Mouse (Mus musculus): ENCODE measurements around the gene St5. TPM values are rescaled to one million over a fixed set of nuclear protein-coding genes. Genes with fewer than 3 reads are reported as not detected.
A peak's percentile ranks its signal among the peaks of the same experiment; 100 is the strongest.

Gene St5
- polyA plus RNA-seq, 1 experiment from 2014 or later, result 38.7 TPM

DNA sequence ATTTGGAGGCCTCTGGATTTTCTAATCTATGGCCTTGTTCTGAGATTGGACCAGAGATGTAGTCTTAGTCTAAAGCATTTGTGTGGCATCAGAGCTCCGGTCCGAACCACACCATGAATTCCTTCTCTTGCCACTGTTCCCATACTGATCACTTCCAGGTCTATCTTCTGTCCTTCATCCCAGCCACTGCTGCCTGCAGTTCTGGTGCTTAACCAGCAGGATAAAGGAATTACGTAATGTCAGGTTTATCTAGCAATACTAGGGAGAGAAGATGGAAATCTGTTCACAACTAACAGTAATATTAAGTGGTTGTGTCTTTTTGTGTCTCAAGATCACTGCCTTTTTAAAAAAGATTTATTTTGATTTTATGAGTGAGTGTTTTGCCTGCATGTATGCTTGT lies 13.3 kb downstream of the St5 start:
- DNase-seq (ENCODE audit: low spot score), result no peak
- Histone ChIP-seq H3K4me1 (replicated peaks; ENCODE audit: control insufficient read depth, insufficient read depth, low read length) (0 out of 2 replicates have a peak, but pooled peaks cover 2% of the 10 kb centered on the region), H3K27me3 (replicated peaks; ENCODE audit: control insufficient read depth, insufficient read depth, low read length) (no peaks in the 10 kb centered on the region), H3K27ac (ENCODE audit: low read depth, low read length) (no peak overlapping the region), H3K36me3 (ENCODE audit: control insufficient read depth, insufficient read depth, low read length) (no peaks in the 10 kb centered on the region), H3K4me3 (ENCODE audit: low read depth, low read length) (no peak overlapping the region), H3K4me2 (no peak overlapping the region), H3K9ac (ENCODE audit: low read depth, low read length) (no peak overlapping the region), H3K9me3 (ENCODE audit: control insufficient read depth, low read length) (no peaks in the 10 kb centered on the region)
- ATAC-seq (replicated peaks; ENCODE audit: low FRiP score), result no peak
- WGBS, result 85% methylated on average over 3 of the region's 3 CpGs

DNA sequence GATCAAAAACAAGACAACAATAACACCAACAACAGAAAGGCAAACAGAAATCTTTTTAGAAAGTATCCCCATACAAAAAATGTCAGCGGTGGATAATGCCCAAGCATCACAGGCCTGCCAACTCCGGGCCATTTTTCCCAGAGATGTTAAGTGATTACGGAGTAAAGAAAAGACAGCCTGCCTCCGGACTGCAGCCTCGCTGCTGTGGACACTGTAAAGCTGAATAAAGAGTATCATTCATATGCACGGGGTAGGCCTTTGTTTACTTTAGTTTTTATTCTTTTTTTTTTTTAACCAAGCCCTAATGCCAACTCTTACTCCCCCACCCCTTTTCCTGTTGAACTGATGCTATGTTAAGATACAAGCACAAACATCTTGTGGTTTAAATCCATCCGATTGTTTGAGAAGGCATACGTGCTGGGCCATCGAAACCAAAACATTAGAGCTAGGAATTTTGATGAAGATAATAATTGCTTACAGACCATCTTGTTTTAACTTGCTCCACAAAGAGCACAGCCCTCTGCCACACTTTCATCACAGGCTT lies 16.7 kb downstream of the St5 start:
- no peaks in the 10 kb centered on the region for H3K27me3 ChIP-seq (replicated peaks; ENCODE audit: control insufficient read depth, insufficient read depth, low read length)
- no peaks in the 10 kb centered on the region for H3K9me3 ChIP-seq (ENCODE audit: control insufficient read depth, low read length)
- no peak overlapping the region for H3K4me3 ChIP-seq (ENCODE audit: low read depth, low read length)
- no peaks in the 10 kb centered on the region for H3K4me1 ChIP-seq (replicated peaks; ENCODE audit: control insufficient read depth, insufficient read depth, low read length)
- H3K27ac ChIP-seq (ENCODE audit: low read depth, low read length), result no peak overlapping the region
- H3K9ac ChIP-seq (ENCODE audit: low read depth, low read length), result no peak overlapping the region
- no peaks in the 10 kb centered on the region for H3K36me3 ChIP-seq (ENCODE audit: control insufficient read depth, insufficient read depth, low read length)
- H3K4me2 ChIP-seq, result no peak overlapping the region
- no peak for DNase-seq (ENCODE audit: low spot score)
- no peak for ATAC-seq (replicated peaks; ENCODE audit: low FRiP score)
- 58% methylated on average over 9 of the region's 9 CpGs for WGBS

GRCm38 (mm10) chr7:109680879-109681278 lies 22.5 kb downstream of the St5 start:
- Histone ChIP-seq H3K27me3 (replicated peaks; ENCODE audit: control insufficient read depth, insufficient read depth, low read length) (no peaks in the 10 kb centered on the region), H3K4me1 (replicated peaks; ENCODE audit: control insufficient read depth, insufficient read depth, low read length) (no peaks in the 10 kb centered on the region), H3K9ac (ENCODE audit: low read depth, low read length) (no peak overlapping the region), H3K27ac (ENCODE audit: low read depth, low read length) (no peak overlapping the region), H3K4me3 (ENCODE audit: low read depth, low read length) (no peak overlapping the region), H3K36me3 (ENCODE audit: control insufficient read depth, insufficient read depth, low read length) (no peaks in the 10 kb centered on the region), H3K9me3 (ENCODE audit: control insufficient read depth, low read length) (no peaks in the 10 kb centered on the region), H3K4me2 (no peak overlapping the region)
- no peak for DNase-seq (ENCODE audit: low spot score)
- WGBS, result 93% methylated on average over 1 of the region's 1 CpGs
- ATAC-seq (replicated peaks; ENCODE audit: low FRiP score), result no peak

GRCm38 (mm10) chr7:109680284-109680683 lies 23.1 kb downstream of the St5 start:
- DNase-seq (ENCODE audit: low spot score) (no peak), ATAC-seq (replicated peaks; ENCODE audit: low FRiP score) (no peak)
- Histone ChIP-seq H3K27me3 (replicated peaks; ENCODE audit: control insufficient read depth, insufficient read depth, low read length) (no peaks in the 10 kb centered on the region), H3K4me3 (ENCODE audit: low read depth, low read length) (no peak overlapping the region), H3K4me1 (replicated peaks; ENCODE audit: control insufficient read depth, insufficient read depth, low read length) (no peaks in the 10 kb centered on the region), H3K9me3 (ENCODE audit: control insufficient read depth, low read length) (no peaks in the 10 kb centered on the region), H3K9ac (ENCODE audit: low read depth, low read length) (no peak overlapping the region), H3K4me2 (no peak overlapping the region), H3K36me3 (ENCODE audit: control insufficient read depth, insufficient read depth, low read length) (no peaks in the 10 kb centered on the region), H3K27ac (ENCODE audit: low read depth, low read length) (no peak overlapping the region)
- 85% methylated on average over 2 of the region's 2 CpGs for WGBS

GRCm38 (mm10) chr7:109674944-109675628 lies 28.3 kb downstream of the St5 start:
- no peak for DNase-seq (ENCODE audit: low spot score)
- Histone ChIP-seq H3K36me3 (ENCODE audit: control insufficient read depth, insufficient read depth, low read length) (no peaks in the 10 kb centered on the region), H3K4me2 (no peak overlapping the region), H3K9me3 (ENCODE audit: control insufficient read depth, low read length) (no peaks in the 10 kb centered on the region), H3K4me1 (replicated peaks; ENCODE audit: control insufficient read depth, insufficient read depth, low read length) (peaks cover 3% of the 10 kb centered on the region; the same call in 1 of the 2 replicates), H3K27ac (ENCODE audit: low read depth, low read length) (no peak overlapping the region), H3K9ac (ENCODE audit: low read depth, low read length) (no peak overlapping the region), H3K4me3 (ENCODE audit: low read depth, low read length) (no peak overlapping the region), H3K27me3 (replicated peaks; ENCODE audit: control insufficient read depth, insufficient read depth, low read length) (no peaks in the 10 kb centered on the region)
- no peak for ATAC-seq (replicated peaks; ENCODE audit: low FRiP score)
- 61% methylated on average over 4 of the region's 4 CpGs for WGBS

- Histone ChIP-seq H3K4me3 (ENCODE audit: low read depth, low read length) (peak overlapping the region; percentile 56), H3K27me3 (replicated peaks; ENCODE audit: control insufficient read depth, insufficient read depth, low read length) (no peaks in the 10 kb centered on the region), H3K9me3 (ENCODE audit: control insufficient read depth, low read length) (no peaks in the 10 kb centered on the region), H3K36me3 (ENCODE audit: control insufficient read depth, insufficient read depth, low read length) (no peaks in the 10 kb centered on the region), H3K27ac (ENCODE audit: low read depth, low read length) (peak overlapping the region; percentile 69), H3K4me2 (peak overlapping the region; percentile 78), H3K9ac (ENCODE audit: low read depth, low read length) (peak overlapping the region; percentile 66), H3K4me1 (replicated peaks; ENCODE audit: control insufficient read depth, insufficient read depth, low read length) (peaks cover 3% of the 10 kb centered on the region; the same call in 1 of the 2 replicates)
- DNase-seq (ENCODE audit: low spot score), result peak; percentile 78
- 4% methylated on average over 41 of the region's 44 CpGs for WGBS
- peak; percentile 91 for ATAC-seq (replicated peaks; ENCODE audit: low FRiP score)
These were observed 31.6 kb downstream of the St5 start for GRCm38 (mm10) chr7:109671581-109672471.

DNA sequence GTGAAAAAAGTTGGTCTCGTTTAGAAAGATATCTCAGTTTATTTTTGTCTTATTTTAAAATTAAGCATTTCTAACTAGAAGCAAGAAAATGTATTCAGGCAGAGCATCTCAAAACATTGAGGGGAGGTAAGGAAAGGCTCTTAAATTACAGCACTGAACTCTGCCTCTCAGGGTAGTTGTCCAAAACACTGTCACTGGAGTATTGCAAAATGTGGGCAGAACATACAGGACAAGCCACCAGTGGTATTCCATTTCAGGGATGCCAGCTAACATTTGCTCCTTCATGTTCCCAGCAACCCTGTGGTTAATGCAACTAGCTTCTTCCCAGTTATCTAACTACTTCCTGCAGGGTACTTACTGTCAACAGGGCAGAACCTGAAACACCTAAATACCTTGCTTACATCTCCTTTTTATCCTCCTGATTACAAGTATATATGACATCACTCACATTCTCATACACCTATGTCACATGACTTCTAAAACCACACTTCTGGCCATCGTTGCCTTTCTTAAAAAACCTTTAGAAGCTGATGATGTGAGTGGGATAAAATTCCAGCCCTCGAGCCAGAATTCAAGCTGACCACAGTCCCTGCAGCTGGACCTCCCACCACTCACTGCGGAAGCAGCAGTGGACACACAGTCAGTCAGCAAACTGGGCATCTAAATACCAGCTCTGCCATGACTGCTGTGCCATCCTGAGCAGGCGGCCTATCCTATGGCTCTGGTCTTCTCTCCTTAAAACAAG lies 33.8 kb downstream of the St5 start:
- no peaks in the 10 kb centered on the region for H3K36me3 ChIP-seq (ENCODE audit: control insufficient read depth, insufficient read depth, low read length)
- H3K4me2 ChIP-seq, result peak overlapping the region; percentile 33
- H3K27ac ChIP-seq (ENCODE audit: low read depth, low read length), result no peak overlapping the region
- H3K27me3 ChIP-seq (replicated peaks; ENCODE audit: control insufficient read depth, insufficient read depth, low read length), result no peaks in the 10 kb centered on the region
- peaks cover 3% of the 10 kb centered on the region; the same call in 1 of the 2 replicates for H3K4me1 ChIP-seq (replicated peaks; ENCODE audit: control insufficient read depth, insufficient read depth, low read length)
- WGBS, result 77% methylated on average over 5 of the region's 5 CpGs
- no peaks in the 10 kb centered on the region for H3K9me3 ChIP-seq (ENCODE audit: control insufficient read depth, low read length)
- ATAC-seq (replicated peaks; ENCODE audit: low FRiP score) (no peak), DNase-seq (ENCODE audit: low spot score) (no peak)
- no peak overlapping the region for H3K4me3 ChIP-seq (ENCODE audit: low read depth, low read length)
- H3K9ac ChIP-seq (ENCODE audit: low read depth, low read length), result no peak overlapping the region

- Histone ChIP-seq H3K27ac (ENCODE audit: low read depth, low read length) (no peak overlapping the region), H3K9ac (ENCODE audit: low read depth, low read length) (no peak overlapping the region), H3K27me3 (replicated peaks; ENCODE audit: control insufficient read depth, insufficient read depth, low read length) (no peaks in the 10 kb centered on the region), H3K4me1 (replicated peaks; ENCODE audit: control insufficient read depth, insufficient read depth, low read length) (no peaks in the 10 kb centered on the region; the same call in 1 of the 2 replicates), H3K4me3 (ENCODE audit: low read depth, low read length) (no peak overlapping the region), H3K9me3 (ENCODE audit: control insufficient read depth, low read length) (no peaks in the 10 kb centered on the region), H3K4me2 (no peak overlapping the region), H3K36me3 (ENCODE audit: control insufficient read depth, insufficient read depth, low read length) (no peaks in the 10 kb centered on the region)
- ATAC-seq (replicated peaks; ENCODE audit: low FRiP score) (no peak), DNase-seq (ENCODE audit: low spot score) (no peak)
- WGBS, result 78% methylated on average over 5 of the region's 5 CpGs
These were observed 36.7 kb downstream of the St5 start for GRCm38 (mm10) chr7:109666664-109667063.

Measured in liver, embryonic 11.5 days (tissue).